Comparison of ENCODE assay signal across 15 mouse cellular contexts in the genomic region with DNA sequence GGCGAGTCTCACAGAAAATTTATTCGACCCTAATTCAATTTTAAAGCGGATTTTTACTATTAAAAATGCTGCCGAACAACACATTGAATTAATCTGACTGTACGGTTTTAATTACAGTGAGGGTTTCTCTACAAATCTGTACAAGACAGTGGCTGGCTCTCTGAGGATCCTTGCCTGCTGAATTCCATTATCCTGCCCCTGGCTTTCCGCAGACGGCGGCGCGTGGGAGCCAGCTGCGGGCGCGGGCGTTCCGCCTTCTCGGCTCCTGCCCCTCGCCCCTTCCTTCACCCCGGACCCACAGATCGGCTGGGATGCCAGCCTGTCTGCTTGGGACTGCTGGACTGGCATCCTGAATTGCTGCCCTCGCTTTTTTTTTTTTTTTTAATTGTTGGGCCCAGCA. TPM values are rescaled to one million over a fixed set of nuclear protein-coding genes. Genes with fewer than 3 reads are reported as not detected.
DNase-seq lines count a peak whose midpoint lies in the region; ATAC-seq and TF ChIP-seq lines count a peak whose summit lies in the region.
"Had no signal": no experiment of that assay in that cellular context is flagged by ENCODE, and none has a peak within 500 bp of the region (broad histone marks: within the 10 kb centered on the region; RNA-seq: fewer than 3 reads in every experiment).

No protein-coding gene starts in this region.

- H3K4me1 ChIP-seq in hindbrain, embryonic 11.5 days (replicated peaks; ENCODE audit: control insufficient read depth, insufficient read depth, low read length): no peaks in the 10 kb centered on the region
- H3K4me1 ChIP-seq in hindbrain, postnatal 0 days (ENCODE audit: insufficient read depth, low read length): no peaks in the 10 kb centered on the region
- H3K4me1 ChIP-seq in embryonic facial prominence, embryonic 13.5 days: peaks cover 40% of the 10 kb centered on the region
- no peaks in the 10 kb centered on the region; the same call in 1 of the 2 replicates for H3K4me1 ChIP-seq in limb, embryonic 11.5 days (ENCODE audit: control insufficient read depth, insufficient read depth, low read length)
- peaks cover 14% of the 10 kb centered on the region for H3K4me1 ChIP-seq in olfactory bulb, adult 2 months (ENCODE audit: control insufficient read depth, insufficient read depth, low read length)
- H3K4me1 ChIP-seq: hindbrain, embryonic 13.5 days had no signal

- no peak for ATAC-seq in hindbrain, embryonic 11.5 days (ENCODE audit: low FRiP score)
- ATAC-seq in hindbrain, postnatal 0 days: no peak
- ATAC-seq in embryonic facial prominence, embryonic 13.5 days (ENCODE audit: insufficient number of reproducible peaks, insufficient read depth, low FRiP score, low TSS enrichment, low read depth): no peak
- ATAC-seq in limb, embryonic 11.5 days (ENCODE audit: insufficient number of reproducible peaks, low FRiP score, low TSS enrichment, low read depth): no peak
- no peak for ATAC-seq in cerebellum, adult (ENCODE audit: insufficient number of reproducible peaks, low FRiP score, low TSS enrichment)

- H3K9ac ChIP-seq in hindbrain, embryonic 11.5 days (ENCODE audit: low read depth, low read length): no peak overlapping the region
- H3K9ac ChIP-seq in hindbrain, postnatal 0 days (replicated peaks; ENCODE audit: low read length): no peak overlapping the region
- no peak overlapping the region for H3K9ac ChIP-seq in embryonic facial prominence, embryonic 13.5 days
- H3K9ac ChIP-seq in limb, embryonic 11.5 days (ENCODE audit: low read length): no peak overlapping the region
- H3K9ac ChIP-seq: hindbrain, embryonic 13.5 days had no signal

- no peaks in the 10 kb centered on the region for H3K36me3 ChIP-seq in hindbrain, embryonic 11.5 days (ENCODE audit: control insufficient read depth, insufficient read depth, low read length)
- H3K36me3 ChIP-seq in hindbrain, postnatal 0 days (ENCODE audit: insufficient read depth, low read length): no peaks in the 10 kb centered on the region
- H3K36me3 ChIP-seq in embryonic facial prominence, embryonic 13.5 days: no peaks in the 10 kb centered on the region
- H3K36me3 ChIP-seq in limb, embryonic 11.5 days (ENCODE audit: control insufficient read depth, insufficient read depth, low read length): no peaks in the 10 kb centered on the region
- H3K36me3 ChIP-seq: hindbrain, embryonic 13.5 days had no signal

- H3K27me3 ChIP-seq in hindbrain, embryonic 11.5 days (ENCODE audit: control insufficient read depth, insufficient read depth, low read length): peaks cover 95% of the 10 kb centered on the region
- H3K27me3 ChIP-seq in hindbrain, postnatal 0 days (ENCODE audit: insufficient read depth, low read length): peaks cover 86% of the 10 kb centered on the region
- peaks cover 98% of the 10 kb centered on the region for H3K27me3 ChIP-seq in embryonic facial prominence, embryonic 13.5 days
- peaks cover 91% of the 10 kb centered on the region for H3K27me3 ChIP-seq in limb, embryonic 11.5 days (ENCODE audit: control insufficient read depth, insufficient read depth, low read length)

- no peak for TF ChIP-seq CTCF in hindbrain, postnatal 0 days (IDR thresholded peaks at IDR 0.05; ENCODE audit: low read depth)
- TF ChIP-seq CTCF in olfactory bulb, adult 2 months (IDR thresholded peaks at IDR 0.05; ENCODE audit: insufficient read depth, low read depth, low read length): no peak

- no peak overlapping the region for H3K4me2 ChIP-seq in hindbrain, embryonic 11.5 days (replicated peaks; ENCODE audit: low read depth, low read length)
- no peak overlapping the region for H3K4me2 ChIP-seq in hindbrain, postnatal 0 days (ENCODE audit: low read depth, low read length)
- peak overlapping the region; percentile 53 for H3K4me2 ChIP-seq in embryonic facial prominence, embryonic 13.5 days
- H3K4me2 ChIP-seq in limb, embryonic 11.5 days (ENCODE audit: low read depth, severe bottlenecking): peak overlapping the region; percentile 27
- H3K4me2 ChIP-seq: hindbrain, embryonic 13.5 days had no signal

- TF ChIP-seq POLR2A in olfactory bulb, adult 2 months (IDR thresholded peaks at IDR 0.05; ENCODE audit: insufficient read depth, low read depth, low read length): no peak

- WGBS in hindbrain, embryonic 11.5 days: 1% methylated on average over 20 of the region's 20 CpGs
- 2% methylated on average over 20 of the region's 20 CpGs for WGBS in hindbrain, postnatal 0 days
- WGBS in embryonic facial prominence, embryonic 13.5 days: 1% methylated on average over 20 of the region's 20 CpGs
- WGBS in limb, embryonic 11.5 days: under 1% methylated on average over 20 of the region's 20 CpGs
- 2% methylated on average over 20 of the region's 20 CpGs for WGBS in olfactory bulb, adult 2 months

- no peak overlapping the region for H3K27ac ChIP-seq in hindbrain, embryonic 11.5 days (ENCODE audit: low read depth, low read length)
- H3K27ac ChIP-seq in hindbrain, postnatal 0 days: no peak overlapping the region
- H3K27ac ChIP-seq in embryonic facial prominence, embryonic 13.5 days: no peak overlapping the region
- no peak overlapping the region for H3K27ac ChIP-seq in limb, embryonic 11.5 days (replicated peaks; ENCODE audit: low read depth, low read length)
- peak overlapping the region; percentile 94 for H3K27ac ChIP-seq in olfactory bulb, adult 2 months (ENCODE audit: insufficient read depth, low read depth, low read length)
- H3K27ac ChIP-seq: heart, adult 2 months; hindbrain, embryonic 13.5 days; kidney, postnatal 0 days had no signal

- no peaks in the 10 kb centered on the region for H3K9me3 ChIP-seq in hindbrain, embryonic 11.5 days (ENCODE audit: control insufficient read depth, low read length)
- no peaks in the 10 kb centered on the region for H3K9me3 ChIP-seq in hindbrain, postnatal 0 days (ENCODE audit: low read length)
- no peaks in the 10 kb centered on the region for H3K9me3 ChIP-seq in embryonic facial prominence, embryonic 13.5 days
- no peaks in the 10 kb centered on the region for H3K9me3 ChIP-seq in limb, embryonic 11.5 days (ENCODE audit: control insufficient read depth, low read length)
- H3K9me3 ChIP-seq: hindbrain, embryonic 13.5 days had no signal

- peak; percentile 53 for DNase-seq in hindbrain, embryonic 11.5 days (ENCODE audit: low spot score)
- no peak for DNase-seq in hindbrain, postnatal 0 days (ENCODE audit: low spot score)
- peak; percentile 46 for DNase-seq in limb, embryonic 11.5 days (ENCODE audit: low spot score)
- DNase-seq in adipocyte (ENCODE audit: low spot score): no peak
- DNase-seq: heart, adult 2 months; lung, adult 18-20 months; right cerebral cortex, postnatal 4 days; thymus, postnatal 14 days had no signal

- no peak overlapping the region for H3K4me3 ChIP-seq in hindbrain, embryonic 11.5 days (ENCODE audit: low read depth, low read length)
- no peak overlapping the region for H3K4me3 ChIP-seq in hindbrain, postnatal 0 days (ENCODE audit: low read length)
- H3K4me3 ChIP-seq in embryonic facial prominence, embryonic 13.5 days: peak overlapping the region; percentile 18
- H3K4me3 ChIP-seq in limb, embryonic 11.5 days (ENCODE audit: low read depth, low read length): no peak overlapping the region
- H3K4me3 ChIP-seq in olfactory bulb, adult 2 months (ENCODE audit: insufficient read depth, low read depth, low read length): peak overlapping the region; percentile 54
- H3K4me3 ChIP-seq: heart, adult 2 months; hindbrain, embryonic 13.5 days; megakaryocyte, embryonic 14.5 days had no signal

RNA-seq across cellular contexts. Expression of a gene that starts 6.8 kb away (rescaled TPM):
- 0.29 and 0.65 TPM in 2 replicates for polyA plus RNA-seq in hindbrain, embryonic 11.5 days (2014; fragmentation: Nextera tagmentation; extraction: Ambion mirVana)
- not detected in 2 replicates for total RNA-seq in hindbrain, postnatal 0 days (2014; rRNA removed)
- polyA plus RNA-seq in hindbrain, postnatal 0 days (2015; fragmentation: Nextera tagmentation; extraction: Ambion mirVana): not detected in 2 replicates
- polyA plus RNA-seq in embryonic facial prominence, embryonic 13.5 days (2015; fragmentation: Nextera tagmentation; extraction: Ambion mirVana): 4.6 and 5.1 TPM in 2 replicates
- 0.36 and 0.89 TPM in 2 replicates for polyA plus RNA-seq in limb, embryonic 11.5 days (2014; fragmentation: Nextera tagmentation; extraction: Ambion mirVana)
- not detected in 2 replicates for polyA plus RNA-seq in olfactory bulb, adult 2 months (2012; ENCODE audit: insufficient read depth, insufficient read length, low replicate concordance, missing spikeins)
- total RNA-seq: heart, adult 2 months; neutrophil, adult 5-6 weeks had no signal
- polyA plus RNA-seq: heart, adult 2 months; hindbrain, embryonic 13.5 days; kidney, postnatal 0 days had no signal

RNA-seq across cellular contexts. Expression of a gene that starts 25.6 kb away (rescaled TPM):
- 2.3 and 6.2 TPM in 2 replicates for polyA plus RNA-seq in hindbrain, embryonic 11.5 days (2014; fragmentation: Nextera tagmentation; extraction: Ambion mirVana)
- total RNA-seq in hindbrain, postnatal 0 days (2014; rRNA removed): not detected in 2 replicates
- polyA plus RNA-seq in hindbrain, postnatal 0 days (2015; fragmentation: Nextera tagmentation; extraction: Ambion mirVana): 0.16 TPM in 1 of 2 replicates, not detected in the other
- polyA plus RNA-seq in embryonic facial prominence, embryonic 13.5 days (2015; fragmentation: Nextera tagmentation; extraction: Ambion mirVana): 44.3 and 54.9 TPM in 2 replicates
- polyA plus RNA-seq in limb, embryonic 11.5 days (2014; fragmentation: Nextera tagmentation; extraction: Ambion mirVana): 15.5 and 16.3 TPM in 2 replicates
- polyA plus RNA-seq in olfactory bulb, adult 2 months (2012; ENCODE audit: insufficient read depth, insufficient read length, low replicate concordance, missing spikeins): not detected in 2 replicates
- total RNA-seq: neutrophil, adult 5-6 weeks had no signal

Comparison
In these comparisons a context has a peak if more than half of its experiments do, and no peak if none do; other contexts are left out.
1. DNase-seq: peak in hindbrain, embryonic 11.5 days (single experiment) and limb, embryonic 11.5 days (single experiment); none in hindbrain, postnatal 0 days (single experiment) and adipocyte (single experiment).
2. H3K4me2 ChIP-seq: peak in embryonic facial prominence, embryonic 13.5 days (single experiment) and limb, embryonic 11.5 days (single experiment); none in hindbrain, embryonic 11.5 days (single experiment) and hindbrain, postnatal 0 days (single experiment).
3. H3K4me3 ChIP-seq: peak in embryonic facial prominence, embryonic 13.5 days (single experiment) and olfactory bulb, adult 2 months (single experiment); none in hindbrain, embryonic 11.5 days (single experiment), hindbrain, postnatal 0 days (single experiment) and limb, embryonic 11.5 days (single experiment).